Mouse (Mus musculus): ENCODE data around the gene Tpm3.

Tpm3 gene

GRCm38 (mm10) chr3:90072294-90072693 is at the start of gene Tpm3:
Gene Tpm3 (plus strand): TSS chr3:90072649.
- DNase-seq (ENCODE audit: low read depth, low spot score), result no peak

- DNase-seq (ENCODE audit: low read depth, low spot score), result no peak
Measured at GRCm38 (mm10) chr3:90034653-90035052, 37.8 kb upstream of the Tpm3 start.

GRCm38 (mm10) chr3:90036263-90036662 is 36.2 kb upstream of the Tpm3 start:
- DNase-seq (ENCODE audit: low read depth, low spot score), result no peak

GRCm38 (mm10) chr3:90049691-90050090 is 22.8 kb upstream of the Tpm3 start:
- DNase-seq (ENCODE audit: low read depth, low spot score), result no peak

- no peak for DNase-seq (ENCODE audit: low read depth, low spot score)
Measured at GRCm38 (mm10) chr3:90051441-90052350, 20.8 kb upstream of the Tpm3 start, which contains the start of gene 4933434E20Rik. Gene 4933434E20Rik (plus strand): TSS chr3:90051636.

- DNase-seq (ENCODE audit: low read depth, low spot score), result peak; percentile 97
Measured at GRCm38 (mm10) chr3:90052351-90053241, 19.9 kb upstream of the Tpm3 start, which contains the start of gene Ubap2l. Gene Ubap2l (minus strand): TSS chr3:90052628.

GRCm38 (mm10) chr3:90061549-90061948 is 10.9 kb upstream of the Tpm3 start:
- no peak for DNase-seq (ENCODE audit: low read depth, low spot score)

GRCm38 (mm10) chr3:90062539-90062938 is 9.9 kb upstream of the Tpm3 start:
- no peak for DNase-seq (ENCODE audit: low read depth, low spot score)

GRCm38 (mm10) chr3:90064383-90064782 is 8.1 kb upstream of the Tpm3 start:
- DNase-seq (ENCODE audit: low read depth, low spot score), result no peak

- DNase-seq (ENCODE audit: low read depth, low spot score), result no peak
Measured at GRCm38 (mm10) chr3:90065553-90065952, 6.9 kb upstream of the Tpm3 start.

- no peak for DNase-seq (ENCODE audit: low read depth, low spot score)
Measured at GRCm38 (mm10) chr3:90067851-90068250, 4.6 kb upstream of the Tpm3 start.

- no peak for DNase-seq (ENCODE audit: low read depth, low spot score)
Measured at GRCm38 (mm10) chr3:90069688-90070087, 2.8 kb upstream of the Tpm3 start.

GRCm38 (mm10) chr3:90076921-90077716 is 4.7 kb downstream of the Tpm3 start:
- DNase-seq (ENCODE audit: low read depth, low spot score), result peak; percentile 65

GRCm38 (mm10) chr3:90078224-90078623 is 5.8 kb downstream of the Tpm3 start:
- DNase-seq (ENCODE audit: low read depth, low spot score), result no peak

- DNase-seq (ENCODE audit: low read depth, low spot score), result peak; percentile 71
Measured at GRCm38 (mm10) chr3:90079133-90079762, 6.8 kb downstream of the Tpm3 start.

GRCm38 (mm10) chr3:90079763-90080497 is 7.5 kb downstream of the Tpm3 start:
- DNase-seq (ENCODE audit: low read depth, low spot score), result no peak

- no peak for DNase-seq (ENCODE audit: low read depth, low spot score)
Measured at GRCm38 (mm10) chr3:90080498-90080863, 8.0 kb downstream of the Tpm3 start.

GRCm38 (mm10) chr3:90081365-90082240 is 9.2 kb downstream of the Tpm3 start:
- no peak for DNase-seq (ENCODE audit: low read depth, low spot score)

GRCm38 (mm10) chr3:90083034-90083433 is 10.6 kb downstream of the Tpm3 start:
- DNase-seq (ENCODE audit: low read depth, low spot score), result no peak

All from retina, postnatal 7 days (tissue).